Mouse (Mus musculus): ENCODE measurements around the gene Dgki. TPM values are rescaled to one million over a fixed set of nuclear protein-coding genes. Genes with fewer than 3 reads are reported as not detected.

Gene Dgki
- polyA plus RNA-seq, 1 experiment = not detected

GRCm38 (mm10) chr6:36806906-36807305 is 493.1 kb downstream of the Dgki start:
- Histone ChIP-seq H3K4me1 (ENCODE audit: control insufficient read depth, insufficient read depth, low read length) (no peaks in the 10 kb centered on the region), H3K4me3 (ENCODE audit: insufficient read depth, low read length) (no peak overlapping the region), H3K27ac (ENCODE audit: insufficient read depth, low read depth, low read length) (no peak overlapping the region)
- TF ChIP-seq POLR2A (IDR thresholded peaks at IDR 0.05; ENCODE audit: borderline replicate concordance, low read depth, low read length) = no peak
- no peak for TF ChIP-seq CTCF (IDR thresholded peaks at IDR 0.05; ENCODE audit: low read depth, low read length)

GRCm38 (mm10) chr6:36800309-36800946 is 499.6 kb downstream of the Dgki start:
- Histone ChIP-seq H3K27ac (ENCODE audit: insufficient read depth, low read depth, low read length) (no peak overlapping the region), H3K4me1 (ENCODE audit: control insufficient read depth, insufficient read depth, low read length) (no peaks in the 10 kb centered on the region), H3K4me3 (ENCODE audit: insufficient read depth, low read length) (no peak overlapping the region)
- TF ChIP-seq POLR2A (IDR thresholded peaks at IDR 0.05; ENCODE audit: borderline replicate concordance, low read depth, low read length) (no peak), CTCF (IDR thresholded peaks at IDR 0.05; ENCODE audit: low read depth, low read length) (no peak)

GRCm38 (mm10) chr6:36797066-36797655 is 502.8 kb downstream of the Dgki start:
- no peaks in the 10 kb centered on the region for H3K4me1 ChIP-seq (ENCODE audit: control insufficient read depth, insufficient read depth, low read length)
- H3K27ac ChIP-seq (ENCODE audit: insufficient read depth, low read depth, low read length) = no peak overlapping the region
- H3K4me3 ChIP-seq (ENCODE audit: insufficient read depth, low read length) = no peak overlapping the region
- TF ChIP-seq POLR2A (IDR thresholded peaks at IDR 0.05; ENCODE audit: borderline replicate concordance, low read depth, low read length) (no peak), CTCF (IDR thresholded peaks at IDR 0.05; ENCODE audit: low read depth, low read length) (no peak)

Other genes with a start within 250 kb of the Dgki start
- gene Creb3l2, start 142.0 kb upstream of the Dgki start, polyA plus RNA-seq (2012; ENCODE audit: insufficient read depth, insufficient read length, missing spikeins) = 6.9 and 7.7 TPM in 2 replicates
- not detected in 2 replicates for gene Akr1d1, start 230.0 kb upstream of the Dgki start, polyA plus RNA-seq (2012; ENCODE audit: insufficient read depth, insufficient read length, missing spikeins)